Mouse (Mus musculus): Measurements from ENCODE around the gene Bicc1. TPM values are rescaled to one million over a fixed set of nuclear protein-coding genes. Genes with fewer than 3 reads are reported as not detected.
"Not testable (repeated sequence)": the region's sequence is repeated elsewhere in the genome, so short reads cannot be mapped to it uniquely, and the experiment has no call there.

Bicc1 gene
- polyA plus RNA-seq, 1 experiment = 69.0 TPM

GRCm38 (mm10) chr10:70971156-70971555 is 188.3 kb downstream of the Bicc1 start:
- no peak for DNase-seq
- WGBS = 87% methylated on average over 11 of the region's 11 CpGs
- Histone ChIP-seq H3K36me3 (ENCODE audit: control insufficient read depth, insufficient read depth, low read length) (no peaks in the 10 kb centered on the region), H3K27ac (ENCODE audit: insufficient read depth, low read depth, low read length) (no peak overlapping the region), H3K27me3 (replicated peaks; ENCODE audit: control insufficient read depth, insufficient read depth, low read length) (no peaks in the 10 kb centered on the region), H3K4me3 (ENCODE audit: insufficient read depth, low read depth, low read length) (no peak overlapping the region), H3K4me1 (ENCODE audit: control insufficient read depth, insufficient read depth, low read length) (peaks cover 2% of the 10 kb centered on the region; the same call in 1 of the 2 replicates)
- TF ChIP-seq CTCF (conservative IDR thresholded peaks at IDR 0.05; ENCODE audit: insufficient read depth, insufficient read length, low read depth, low read length) = no peak
- no peak for TF ChIP-seq POLR2A (IDR thresholded peaks at IDR 0.05; ENCODE audit: low read depth, low read length)

DNA sequence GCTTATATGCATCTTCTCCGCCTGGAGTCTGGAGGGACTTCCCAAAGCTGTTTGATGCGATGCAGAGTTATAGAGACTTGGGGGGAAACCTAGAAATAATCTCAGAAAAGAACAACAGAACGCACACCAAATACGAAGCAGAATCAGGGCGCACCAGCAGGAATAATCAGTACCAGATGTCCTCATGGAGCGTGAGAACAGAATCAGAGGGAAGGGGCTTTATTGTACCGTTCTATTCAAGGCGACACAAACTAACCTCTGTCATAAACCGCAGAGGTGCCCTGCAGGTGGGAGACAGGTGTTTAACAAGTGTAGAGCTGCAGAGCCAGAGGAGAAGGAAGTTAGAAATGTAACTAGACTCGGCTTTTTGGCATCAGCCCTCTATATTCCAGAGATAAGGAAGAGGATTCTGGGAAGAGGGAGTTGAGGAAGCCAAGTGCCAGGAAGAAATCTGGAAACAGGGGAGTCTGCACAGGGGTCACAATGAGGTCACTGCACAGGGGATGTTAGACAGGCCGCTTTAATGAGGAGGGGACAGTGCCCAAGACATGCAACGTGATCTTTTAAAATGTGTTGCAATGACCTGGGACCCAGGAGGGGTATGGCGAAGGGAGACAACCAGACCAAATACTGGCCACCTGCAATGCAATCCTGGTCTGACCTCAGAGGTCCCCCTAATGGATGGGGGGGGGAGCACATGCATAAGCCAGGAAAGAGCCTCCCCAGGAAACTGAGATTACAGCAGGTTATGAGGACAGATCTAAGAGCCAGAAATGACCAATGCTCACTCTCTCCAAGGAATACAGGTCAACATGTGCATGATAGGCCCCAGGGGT is 190.4 kb downstream of the Bicc1 start:
- 78% methylated on average over 13 of the region's 13 CpGs for whole genome bisulfite sequencing
- no peak for DNase-seq
- Histone ChIP-seq H3K36me3 (ENCODE audit: control insufficient read depth, insufficient read depth, low read length) (no peaks in the 10 kb centered on the region), H3K27me3 (replicated peaks; ENCODE audit: control insufficient read depth, insufficient read depth, low read length) (no peaks in the 10 kb centered on the region), H3K4me3 (ENCODE audit: insufficient read depth, low read depth, low read length) (no peak overlapping the region), H3K4me1 (ENCODE audit: control insufficient read depth, insufficient read depth, low read length) (peaks cover 2% of the 10 kb centered on the region; the same call in 1 of the 2 replicates), H3K27ac (ENCODE audit: insufficient read depth, low read depth, low read length) (no peak overlapping the region)
- TF ChIP-seq CTCF (conservative IDR thresholded peaks at IDR 0.05; ENCODE audit: insufficient read depth, insufficient read length, low read depth, low read length) = no peak
- TF ChIP-seq POLR2A (IDR thresholded peaks at IDR 0.05; ENCODE audit: low read depth, low read length) = no peak

GRCm38 (mm10) chr10:70966642-70967345 is 192.7 kb downstream of the Bicc1 start:
- Histone ChIP-seq H3K4me1 (ENCODE audit: control insufficient read depth, insufficient read depth, low read length) (peaks cover 2% of the 10 kb centered on the region; the same call in 1 of the 2 replicates), H3K4me3 (ENCODE audit: insufficient read depth, low read depth, low read length) (no peak overlapping the region), H3K27me3 (replicated peaks; ENCODE audit: control insufficient read depth, insufficient read depth, low read length) (no peaks in the 10 kb centered on the region), H3K27ac (ENCODE audit: insufficient read depth, low read depth, low read length) (peak overlapping the region; percentile 29; the same call in 1 of the 2 replicates), H3K36me3 (ENCODE audit: control insufficient read depth, insufficient read depth, low read length) (no peaks in the 10 kb centered on the region)
- WGBS = 31% methylated on average over 16 of the region's 16 CpGs
- DNase-seq = peak; percentile 81
- TF ChIP-seq CTCF (conservative IDR thresholded peaks at IDR 0.05; ENCODE audit: insufficient read depth, insufficient read length, low read depth, low read length) = no peak
- no peak for TF ChIP-seq POLR2A (IDR thresholded peaks at IDR 0.05; ENCODE audit: low read depth, low read length)

DNA sequence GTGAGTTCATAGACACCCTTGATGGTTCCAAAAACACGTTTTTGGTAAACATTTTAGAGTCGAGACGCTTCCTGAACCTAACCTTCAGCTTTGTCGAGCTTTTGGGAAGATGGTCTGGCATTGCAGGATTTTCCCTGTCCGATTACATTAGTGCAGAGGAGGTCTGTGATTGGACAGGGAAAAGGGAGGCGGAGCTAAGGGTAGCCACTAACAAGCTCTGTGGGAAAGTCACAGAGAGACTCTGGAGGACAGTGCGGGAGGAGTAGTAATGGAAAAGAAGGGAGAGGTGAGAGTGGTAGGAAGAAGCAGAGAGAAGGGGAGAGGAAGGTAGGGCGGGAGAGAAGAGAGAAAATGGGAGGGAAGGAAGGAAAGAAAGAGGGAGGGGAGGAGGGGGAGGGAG is 194.8 kb downstream of the Bicc1 start:
- Histone ChIP-seq H3K4me3 (ENCODE audit: insufficient read depth, low read depth, low read length) (no peak overlapping the region), H3K27ac (ENCODE audit: insufficient read depth, low read depth, low read length) (no peak overlapping the region), H3K27me3 (replicated peaks; ENCODE audit: control insufficient read depth, insufficient read depth, low read length) (no peaks in the 10 kb centered on the region), H3K4me1 (ENCODE audit: control insufficient read depth, insufficient read depth, low read length) (peaks cover 2% of the 10 kb centered on the region; the same call in 1 of the 2 replicates), H3K36me3 (ENCODE audit: control insufficient read depth, insufficient read depth, low read length) (no peaks in the 10 kb centered on the region; the same call in 1 of the 2 replicates)
- WGBS = 57% methylated on average over 7 of the region's 8 CpGs
- DNase-seq = no peak
- no peak for TF ChIP-seq POLR2A (IDR thresholded peaks at IDR 0.05; ENCODE audit: low read depth, low read length)
- TF ChIP-seq CTCF (conservative IDR thresholded peaks at IDR 0.05; ENCODE audit: insufficient read depth, insufficient read length, low read depth, low read length) = no peak

GRCm38 (mm10) chr10:70963599-70964193 is 195.8 kb downstream of the Bicc1 start:
- no peak overlapping the region for H3K4me3 ChIP-seq (ENCODE audit: insufficient read depth, low read depth, low read length)

DNA sequence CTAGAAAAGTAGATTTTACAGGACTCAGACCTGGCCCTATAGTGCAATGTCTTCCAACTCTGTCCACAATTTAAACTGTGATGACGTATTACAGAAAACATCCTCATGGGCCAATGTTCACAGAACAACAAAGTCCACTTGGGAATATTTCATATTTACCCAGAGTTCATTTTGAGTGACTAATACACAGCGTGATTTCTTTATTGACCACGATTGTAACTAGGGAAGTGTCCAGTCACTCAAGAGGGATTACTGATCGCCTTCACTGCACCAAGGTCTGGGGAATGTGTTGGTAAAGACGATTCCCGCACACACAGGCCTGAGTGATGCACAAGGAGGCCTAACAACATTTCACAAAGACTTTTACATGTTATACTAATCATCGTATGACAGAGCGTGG is 197.9 kb downstream of the Bicc1 start:
- Histone ChIP-seq H3K27me3 (replicated peaks; ENCODE audit: control insufficient read depth, insufficient read depth, low read length) (no peaks in the 10 kb centered on the region), H3K27ac (ENCODE audit: insufficient read depth, low read depth, low read length) (no peak overlapping the region), H3K4me1 (ENCODE audit: control insufficient read depth, insufficient read depth, low read length) (no peaks in the 10 kb centered on the region), H3K4me3 (ENCODE audit: insufficient read depth, low read depth, low read length) (no peak overlapping the region), H3K36me3 (ENCODE audit: control insufficient read depth, insufficient read depth, low read length) (no peaks in the 10 kb centered on the region; the same call in none of the 2 replicates)
- WGBS = 81% methylated on average over 8 of the region's 8 CpGs
- TF ChIP-seq POLR2A (IDR thresholded peaks at IDR 0.05; ENCODE audit: low read depth, low read length) (no peak), CTCF (conservative IDR thresholded peaks at IDR 0.05; ENCODE audit: insufficient read depth, insufficient read length, low read depth, low read length) (no peak)
- DNase-seq = no peak

More at GRCm38 (mm10) chr10:70963599-70964193, 195.8 kb downstream of the Bicc1 start:
- peak; percentile 63 for DNase-seq
- WGBS = 57% methylated on average over 8 of the region's 8 CpGs
- no peaks in the 10 kb centered on the region; the same call in 1 of the 2 replicates for H3K36me3 ChIP-seq (ENCODE audit: control insufficient read depth, insufficient read depth, low read length)
- peaks cover 2% of the 10 kb centered on the region; the same call in 1 of the 2 replicates for H3K4me1 ChIP-seq (ENCODE audit: control insufficient read depth, insufficient read depth, low read length)
- H3K27ac ChIP-seq (ENCODE audit: insufficient read depth, low read depth, low read length) = no peak overlapping the region
- H3K27me3 ChIP-seq (replicated peaks; ENCODE audit: control insufficient read depth, insufficient read depth, low read length) = no peaks in the 10 kb centered on the region
- no peak for TF ChIP-seq POLR2A (IDR thresholded peaks at IDR 0.05; ENCODE audit: low read depth, low read length)

- H3K4me3 ChIP-seq (ENCODE audit: insufficient read depth, low read depth, low read length); H3K27me3 ChIP-seq (replicated peaks; ENCODE audit: control insufficient read depth, insufficient read depth, low read length); H3K27ac ChIP-seq (ENCODE audit: insufficient read depth, low read depth, low read length); H3K4me1 ChIP-seq (ENCODE audit: control insufficient read depth, insufficient read depth, low read length); H3K36me3 ChIP-seq (ENCODE audit: control insufficient read depth, insufficient read depth, low read length); DNase-seq: not testable (repeated sequence)
- 94% methylated on average over 6 of the region's 6 CpGs for WGBS
Measured at GRCm38 (mm10) chr10:70960396-70960795, 199.1 kb downstream of the Bicc1 start.
